Mouse (Mus musculus): ENCODE data around the gene 4933400A11Rik. TPM values are rescaled to one million over a fixed set of nuclear protein-coding genes. Genes with fewer than 3 reads are reported as not detected.

4933400A11Rik gene
- not detected for total RNA-seq (2021)
- long read RNA-seq, experiment 1 = 0 reads
- long read RNA-seq, experiment 2 = 0 reads

DNA sequence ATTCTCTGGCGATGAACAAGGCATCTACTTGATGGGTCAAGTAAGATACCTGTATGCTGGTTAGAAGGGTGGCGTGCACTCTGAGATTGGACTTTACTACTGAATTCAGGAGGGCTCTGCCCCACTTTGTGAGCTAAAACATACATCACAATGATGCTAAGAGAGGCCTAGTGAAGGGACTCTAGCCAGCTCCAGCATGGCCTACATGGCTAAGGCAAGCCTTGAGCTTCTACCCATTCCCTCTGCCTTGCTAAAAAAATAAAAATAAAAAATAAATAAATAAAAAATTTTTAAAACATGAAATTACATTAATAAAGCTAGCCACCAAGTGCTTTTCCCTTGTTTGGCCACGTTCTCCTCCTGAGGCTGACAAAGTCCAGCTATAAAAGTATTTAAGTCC lies at the start of gene 4933400A11Rik:
Gene 4933400A11Rik, minus strand, starts transcription at position 101 of the 400 bp plus-strand sequence.
- no peak for DNase-seq (ENCODE audit: low spot score in 2 of 2)
- intact Hi-C loops (cut with DNase I) = no loop called here

DNA sequence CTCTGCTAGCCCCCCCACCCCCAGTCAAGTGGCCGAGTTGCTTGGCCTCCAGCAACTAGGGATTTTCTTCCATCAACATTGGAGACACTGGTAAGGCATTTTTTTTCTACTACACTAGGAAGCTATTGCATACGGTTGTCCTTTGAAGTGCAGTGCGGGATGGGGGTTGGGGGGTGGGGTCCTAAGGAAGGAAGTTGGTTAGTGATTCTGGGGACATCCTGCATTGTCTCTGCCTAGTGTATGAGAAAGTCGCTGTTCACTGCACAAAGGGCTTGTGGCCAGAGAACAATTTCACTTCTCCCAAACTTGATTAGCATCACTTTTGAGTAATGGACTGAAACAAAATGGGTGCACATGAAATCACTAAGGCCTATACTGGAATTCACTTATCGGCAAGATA lies 48.7 kb upstream of the 4933400A11Rik start:
- intact Hi-C loops (cut with DNase I) = no loop called here
- no peak for DNase-seq (ENCODE audit: low spot score in 2 of 2)

DNA sequence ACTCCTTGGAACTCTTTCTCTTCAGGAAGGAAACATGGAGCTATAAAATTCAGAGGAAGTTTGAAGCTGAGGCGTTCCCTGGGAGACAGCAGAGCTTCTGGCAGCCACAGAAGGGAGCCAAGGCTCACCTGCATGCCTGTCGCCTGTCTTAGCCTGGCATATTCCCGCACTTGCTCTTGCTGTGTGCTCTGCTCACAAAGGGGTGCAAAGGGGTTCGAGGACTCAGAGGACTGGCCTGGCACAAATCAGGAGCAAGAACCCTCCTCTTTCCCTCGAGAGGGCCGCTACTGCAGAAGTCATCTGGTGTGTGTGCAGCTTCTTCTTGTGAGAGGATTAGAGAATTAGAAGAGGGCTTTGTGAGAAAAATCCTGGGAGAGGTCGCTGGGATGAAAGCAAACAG lies 48.3 kb upstream of the 4933400A11Rik start:
- intact Hi-C loops (cut with DNase I) = no loop called here
- no peak for DNase-seq (ENCODE audit: low spot score in 2 of 2)

DNA sequence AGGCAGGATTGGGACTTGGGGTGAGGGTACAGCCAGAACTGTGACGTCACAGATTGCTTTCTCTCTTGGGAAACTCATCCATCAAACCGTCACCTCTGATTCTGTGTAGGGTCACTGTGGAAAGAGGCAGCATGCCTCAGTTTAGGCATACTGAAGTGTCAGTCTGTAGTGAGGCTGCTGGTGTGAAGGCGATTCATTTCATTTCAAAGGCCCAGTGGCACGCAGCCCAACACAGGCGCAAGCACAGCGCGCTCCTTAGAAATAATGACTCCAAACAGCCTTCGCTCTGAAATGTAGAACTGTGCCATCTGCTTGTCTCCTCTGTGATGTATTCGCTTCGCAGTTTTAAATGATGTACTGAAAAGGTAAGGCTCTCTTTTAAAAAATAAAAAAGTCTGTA lies 47.5 kb upstream of the 4933400A11Rik start:
- peak in 1 of 2 experiments; percentile 44 for DNase-seq (ENCODE audit: low spot score in 2 of 2)
- intact Hi-C loops (cut with DNase I) = no loop called here

DNA sequence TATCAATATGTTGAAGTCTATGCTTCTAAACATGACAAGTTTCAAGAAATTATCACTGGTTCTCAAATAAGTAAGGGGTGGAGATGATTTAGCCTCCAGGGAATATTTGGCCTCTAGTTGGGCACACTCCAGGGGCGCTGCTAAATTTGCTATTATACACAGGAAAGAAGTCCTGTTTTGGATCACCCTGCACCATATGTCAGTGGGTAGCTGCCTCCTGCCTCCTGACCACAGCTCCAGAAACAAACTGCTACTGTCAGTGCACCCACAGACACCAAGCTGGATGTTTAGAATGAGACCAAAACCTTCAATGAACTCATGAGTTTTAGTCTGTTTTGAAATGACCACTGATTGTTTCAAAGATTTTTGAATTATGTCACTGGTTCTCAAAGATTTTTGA lies 34.2 kb upstream of the 4933400A11Rik start:
- intact Hi-C loops (cut with DNase I) = no loop called here
- no peak for DNase-seq (ENCODE audit: low spot score in 2 of 2)

DNA sequence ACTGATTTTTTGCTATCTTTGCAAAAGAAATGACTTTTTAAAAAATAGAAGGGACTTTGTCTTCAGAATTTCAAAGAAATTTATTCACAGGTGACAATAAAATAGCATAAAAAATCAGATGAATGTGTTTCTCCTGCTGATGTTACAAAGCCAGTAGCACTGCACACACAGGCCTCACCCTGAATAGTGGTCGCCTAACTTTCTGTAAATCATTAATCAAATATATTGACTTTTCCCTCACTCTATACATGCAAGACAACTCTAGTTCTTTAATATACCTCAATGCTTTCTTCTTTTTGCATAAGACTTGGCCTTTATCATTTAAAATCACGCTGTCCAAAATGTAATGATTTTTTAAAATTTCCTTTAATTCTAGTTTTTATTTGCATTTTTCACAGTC lies 32.3 kb upstream of the 4933400A11Rik start:
- no peak for DNase-seq (ENCODE audit: low spot score in 2 of 2)
- intact Hi-C loops (cut with DNase I) = no loop called here

DNA sequence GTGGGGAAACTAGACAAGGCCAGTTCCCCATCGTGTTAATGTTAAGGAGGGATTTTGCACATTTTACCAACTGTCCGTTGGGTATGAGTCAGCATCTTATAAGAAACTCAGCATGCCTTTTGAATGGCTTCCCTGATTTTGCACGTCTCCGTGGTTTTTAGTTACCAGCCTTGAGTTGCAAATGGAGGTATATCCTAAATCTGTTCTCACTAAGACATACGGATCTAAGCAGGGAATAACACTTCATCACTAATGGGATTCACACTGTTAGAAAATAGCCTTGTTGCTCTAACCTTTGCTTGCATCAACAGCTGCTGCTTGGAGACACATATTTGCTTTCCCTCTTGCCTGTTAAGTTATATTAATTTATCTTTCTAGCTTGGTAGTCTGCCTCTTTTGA lies 31.9 kb upstream of the 4933400A11Rik start:
- DNase-seq (ENCODE audit: low spot score in 2 of 2) = no peak
- intact Hi-C loops (cut with DNase I) = no loop called here

DNA sequence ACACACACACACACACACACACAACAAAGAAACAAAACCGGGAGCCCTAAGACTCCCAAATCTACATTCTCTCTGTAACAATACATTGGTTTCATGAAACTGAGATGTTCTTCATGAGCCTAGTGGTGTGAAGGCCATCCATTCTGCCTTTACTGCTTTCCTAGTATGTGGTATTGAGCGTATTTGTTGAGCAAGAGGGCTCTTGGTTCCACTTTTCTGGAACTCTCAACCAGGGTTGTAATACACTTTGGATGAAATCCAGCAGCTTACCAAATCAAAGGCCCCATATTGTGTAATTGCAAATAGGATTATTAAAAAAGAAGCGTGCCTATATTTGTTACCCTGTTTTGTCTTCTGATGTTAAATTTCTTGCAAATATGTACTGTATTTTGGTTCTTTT lies 28.3 kb upstream of the 4933400A11Rik start:
- intact Hi-C loops (cut with DNase I) = no loop called here
- no peak for DNase-seq (ENCODE audit: low spot score in 2 of 2)

DNA sequence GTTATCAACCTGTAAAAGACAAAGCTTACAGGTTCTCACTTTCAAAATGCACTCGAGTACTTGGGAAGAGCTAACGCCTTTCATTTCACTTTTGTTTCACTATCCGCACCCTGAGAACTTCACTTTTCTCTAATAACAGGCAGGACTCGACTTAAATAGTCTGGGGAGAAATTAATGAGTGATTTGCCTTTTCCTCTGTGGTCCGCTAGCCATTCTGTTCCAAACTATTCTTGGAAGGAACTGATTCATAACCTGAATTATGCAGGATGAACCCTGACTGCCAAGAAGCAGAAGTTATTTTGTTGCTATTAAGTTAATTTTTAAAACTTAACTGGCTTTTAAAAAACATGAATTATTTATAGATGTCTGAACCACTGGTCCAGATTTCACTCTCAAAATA lies 26.4 kb upstream of the 4933400A11Rik start:
- no peak for DNase-seq (ENCODE audit: low spot score in 2 of 2)
- intact Hi-C loops (cut with DNase I) = no loop called here

DNA sequence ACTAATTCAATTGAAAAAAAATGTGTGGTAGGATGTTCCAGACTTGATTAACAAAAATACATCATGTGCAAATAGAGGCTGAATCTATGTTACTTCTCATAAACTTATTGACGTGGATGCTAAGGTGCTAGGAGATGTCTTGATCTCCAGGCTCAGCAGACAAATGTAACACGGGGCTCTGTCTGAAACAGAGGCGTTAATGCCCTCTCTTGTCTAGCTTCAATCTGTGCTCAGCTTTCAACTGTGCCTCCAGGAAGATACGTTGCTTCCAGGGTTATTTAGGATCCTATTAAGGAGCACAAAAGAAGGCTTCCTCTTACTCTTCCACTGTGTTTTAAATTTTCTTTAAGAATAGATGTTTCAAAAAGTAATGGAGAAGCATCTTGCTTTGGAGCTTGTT lies 20.8 kb upstream of the 4933400A11Rik start:
- intact Hi-C loops (cut with DNase I) = no loop called here
- no peak for DNase-seq (ENCODE audit: low spot score in 2 of 2)

DNA sequence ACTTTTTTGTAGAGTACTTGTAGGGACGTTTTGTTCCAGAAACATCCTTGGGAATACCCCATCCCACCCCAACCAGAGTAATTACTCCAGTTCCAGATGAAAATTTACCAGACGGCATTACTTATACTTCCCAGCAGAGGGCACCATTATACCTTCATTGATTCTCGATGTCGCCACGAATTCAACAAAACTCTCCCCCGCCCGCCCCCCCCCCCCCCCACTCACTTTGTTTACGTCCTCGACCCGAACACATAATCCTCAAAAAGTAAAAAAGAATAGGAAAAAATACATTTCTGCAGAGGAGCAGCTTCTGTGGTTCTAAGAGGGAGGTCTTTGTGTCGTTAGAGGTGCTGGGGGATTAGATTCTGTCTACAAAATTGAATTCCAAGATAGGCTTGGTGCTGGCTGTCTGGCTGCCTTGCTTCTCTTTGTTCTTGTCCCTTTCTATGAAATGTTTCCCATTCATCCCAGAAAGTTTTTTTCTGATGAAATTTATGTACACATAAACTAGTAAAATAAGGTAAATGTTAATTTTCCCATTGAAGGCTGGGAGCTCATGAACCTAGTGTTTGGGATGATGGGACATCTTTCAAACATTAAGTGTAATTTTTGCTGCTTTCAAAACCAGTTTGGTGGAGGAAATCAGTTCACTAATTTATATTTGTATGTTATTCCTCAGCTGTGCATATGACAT lies 19.7 kb upstream of the 4933400A11Rik start:
- intact Hi-C loops (cut with DNase I) = loop anchor here (1.0 to 5.0 kb wide), 2 partner anchors 180 to 467 kb away; no protein-coding TSS in a partner anchor
- peak; percentile 32 to 61 for DNase-seq (ENCODE audit: low spot score in 2 of 2)

DNA sequence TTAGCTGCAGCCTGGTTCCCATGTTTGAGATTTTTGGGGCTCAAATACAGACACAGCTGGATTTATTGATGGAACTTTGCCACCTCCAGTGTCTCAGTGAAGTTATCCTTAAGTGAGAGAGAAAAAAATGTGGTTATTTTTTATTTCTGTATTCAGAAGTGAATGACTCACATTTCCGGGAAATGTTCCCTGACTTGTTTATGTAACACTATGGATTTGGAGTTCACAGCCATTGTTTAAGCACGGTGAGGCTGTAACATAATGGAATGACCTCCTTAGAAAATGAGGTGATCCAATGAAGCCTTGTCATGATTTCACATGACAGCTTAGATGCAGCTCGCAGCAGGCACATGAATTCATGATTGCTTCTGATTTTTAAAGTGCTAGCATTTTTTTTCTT lies 17.7 kb upstream of the 4933400A11Rik start:
- intact Hi-C loops (cut with DNase I) = loop anchor here (5.0 kb wide), 1 partner anchor 465 kb away; no protein-coding TSS in a partner anchor
- DNase-seq (ENCODE audit: low spot score in 2 of 2) = no peak

DNA sequence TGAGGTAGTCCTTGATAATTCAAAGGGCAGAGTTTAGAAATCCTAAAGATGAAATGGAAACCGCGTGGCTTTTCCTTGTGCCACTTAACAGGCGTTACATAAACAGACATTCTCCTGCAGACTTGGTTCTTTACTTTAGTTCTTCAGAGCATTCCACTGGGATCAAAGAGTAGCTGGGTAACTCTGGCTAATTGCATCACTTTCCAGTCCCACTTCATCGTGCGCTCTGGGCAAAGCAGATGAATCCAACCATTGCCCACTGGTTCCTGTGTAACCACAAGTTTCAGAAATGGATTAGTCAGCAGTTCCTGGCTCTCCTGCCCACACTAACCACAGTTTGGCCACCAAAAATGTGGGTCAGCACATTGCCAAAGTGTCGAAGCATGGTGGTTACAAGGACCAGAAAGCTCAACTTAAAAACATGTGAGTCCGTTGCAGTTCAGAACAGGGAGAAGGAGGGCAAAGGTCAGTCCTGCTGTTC lies 15.4 kb upstream of the 4933400A11Rik start:
- intact Hi-C loops (cut with DNase I) = loop anchor here (5.0 kb wide), 1 partner anchor 463 kb away; no protein-coding TSS in a partner anchor
- no peak for DNase-seq (ENCODE audit: low spot score in 2 of 2)

DNA sequence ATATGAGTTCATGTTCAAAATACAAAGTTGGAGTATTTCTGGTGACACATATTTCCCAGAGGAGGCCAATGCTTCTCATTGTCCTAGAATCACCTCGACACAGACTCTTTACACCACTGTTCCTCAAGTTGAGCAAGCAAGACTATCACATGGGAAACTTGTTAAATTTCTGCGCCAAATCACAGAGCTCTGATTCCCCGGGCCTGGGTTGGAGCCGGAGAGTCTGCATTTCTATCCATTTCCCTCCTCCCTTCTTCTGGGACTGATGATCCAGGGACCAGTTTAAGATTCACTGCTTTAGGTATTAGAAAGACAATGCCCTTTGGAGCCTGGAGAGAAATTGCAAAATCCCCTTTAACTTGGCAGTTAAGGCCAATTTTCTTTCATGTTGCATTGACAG lies 15.0 kb upstream of the 4933400A11Rik start:
- DNase-seq (ENCODE audit: low spot score in 2 of 2) = no peak
- intact Hi-C loops (cut with DNase I) = no loop called here

DNA sequence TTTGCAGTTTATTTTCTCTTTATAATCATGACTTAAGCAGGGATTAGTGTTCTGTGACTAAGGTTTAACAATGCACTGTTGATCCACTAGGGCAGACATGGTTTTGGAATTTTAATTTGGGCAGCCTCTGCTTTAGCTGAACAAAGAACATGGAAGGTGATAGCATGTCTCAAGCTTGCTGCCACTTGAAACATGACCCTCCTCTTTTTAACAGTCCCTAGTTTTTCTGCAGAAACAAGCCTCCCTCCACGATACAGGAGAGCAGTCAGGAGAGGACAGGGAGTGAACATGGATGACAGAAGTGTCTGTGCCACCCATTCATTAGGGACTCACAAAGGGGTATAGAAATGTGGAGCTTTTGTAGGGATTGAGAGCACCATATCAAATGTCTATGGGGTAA lies 13.4 kb upstream of the 4933400A11Rik start:
- intact Hi-C loops (cut with DNase I) = no loop called here
- no peak for DNase-seq (ENCODE audit: low spot score in 2 of 2)

DNA sequence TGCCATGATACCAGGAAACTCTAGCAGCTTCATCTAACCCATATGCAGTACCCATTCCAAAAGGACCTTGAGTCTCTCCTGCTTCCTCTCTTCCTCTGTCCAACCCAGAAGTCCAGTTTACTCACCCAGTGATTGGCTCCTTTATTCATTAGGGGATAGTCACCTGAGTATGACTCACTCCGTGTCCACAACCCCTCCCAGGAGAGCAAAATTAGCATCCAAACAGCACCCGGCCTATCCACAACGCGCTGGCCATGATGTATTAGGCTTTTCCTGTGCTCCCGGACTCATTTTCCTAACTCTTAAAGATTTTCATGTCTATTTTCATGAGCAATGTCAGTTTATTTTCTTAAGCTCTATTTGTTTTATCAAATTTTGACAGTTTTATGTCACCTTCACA lies 10.3 kb upstream of the 4933400A11Rik start:
- no peak for DNase-seq (ENCODE audit: low spot score in 2 of 2)
- intact Hi-C loops (cut with DNase I) = no loop called here

DNA sequence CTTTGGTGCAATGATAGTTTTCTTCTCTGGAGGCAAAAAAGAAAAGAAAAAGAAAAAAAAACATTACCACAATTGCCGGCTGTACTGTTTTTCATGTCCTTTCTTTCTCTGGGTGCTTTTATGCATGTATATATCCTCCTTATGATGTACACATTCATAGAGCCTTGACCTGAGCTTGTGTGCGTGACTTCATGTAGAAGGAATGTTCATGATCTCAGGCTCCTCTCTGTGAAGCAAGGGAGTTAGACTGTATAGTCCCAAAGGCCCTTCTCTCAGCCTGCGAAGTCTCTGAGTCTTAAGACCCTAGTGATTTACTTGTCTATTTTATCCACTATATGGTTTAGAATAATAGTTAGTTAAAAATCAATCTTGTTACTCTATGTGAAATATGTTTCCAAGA lies 21.4 kb downstream of the 4933400A11Rik start:
- DNase-seq (ENCODE audit: low spot score in 2 of 2) = no peak
- intact Hi-C loops (cut with DNase I) = no loop called here

DNA sequence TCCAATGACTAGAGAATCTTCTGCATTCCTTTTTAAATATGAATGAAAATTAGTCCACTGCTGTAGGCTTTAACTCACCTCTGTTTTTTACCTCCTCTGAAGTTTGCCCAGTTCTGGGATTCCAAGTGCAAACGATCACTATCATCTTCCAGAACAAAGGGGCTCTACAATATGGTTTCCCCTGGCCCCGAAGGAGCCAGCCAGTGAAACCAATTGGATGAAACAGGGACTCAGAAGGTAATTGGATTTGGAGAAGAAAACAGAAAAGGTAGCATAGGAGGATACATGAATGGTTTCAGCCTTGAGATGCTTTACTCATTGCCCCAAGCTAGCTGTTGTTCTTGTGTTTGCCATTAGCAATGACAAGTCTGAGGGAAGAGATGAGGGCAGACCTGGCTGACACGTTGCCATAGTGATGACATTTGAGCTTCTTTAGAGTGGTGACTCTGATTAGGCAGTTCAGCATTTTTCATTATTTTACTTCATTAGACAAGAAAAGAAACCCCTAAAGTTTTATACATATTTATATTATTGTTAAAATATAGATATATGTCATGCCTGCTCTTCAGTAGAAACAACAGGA lies 44.0 kb downstream of the 4933400A11Rik start:
- intact Hi-C loops (cut with DNase I) = no loop called here
- no peak for DNase-seq (ENCODE audit: low spot score in 2 of 2)

Data from left cerebral cortex, postnatal 14 days (tissue).